Mouse (Mus musculus) ES-Bruce4 (cell line): ENCODE results near the gene Tbk1. TPM values are rescaled to one million over a fixed set of nuclear protein-coding genes. Genes with fewer than 3 reads are reported as not detected.

Experiments used
- H3K27ac ChIP-seq: 2 replicates; pipeline ENCODE4 v1.5.1; 2012; ENCODE audit warnings: low read length, inconsistent platforms; ENCODE audit not compliant: insufficient read depth
- H3K27me3 ChIP-seq: 2 replicates; pipeline ENCODE4 v1.6.1; 2012; ENCODE audit warnings: mild to moderate bottlenecking, low read length, inconsistent platforms; ENCODE audit not compliant: control insufficient read depth, poor library complexity, insufficient read depth, severe bottlenecking
- H3K36me3 ChIP-seq: 2 replicates; pipeline ENCODE4 v1.6.1; 2012; ENCODE audit warnings: inconsistent platforms, mild to moderate bottlenecking, low read length, moderate library complexity; ENCODE audit not compliant: control insufficient read depth, poor library complexity, insufficient read depth, severe bottlenecking
- H3K4me1 ChIP-seq: one replicate; pipeline ENCODE4 v1.8.1; 2011; ENCODE audit warnings: low read length; ENCODE audit not compliant: control insufficient read depth, insufficient read depth
- H3K4me3 ChIP-seq: 2 replicates; pipeline ENCODE4 v1.5.1; 2011; ENCODE audit warnings: low read depth, mild to moderate bottlenecking, low read length
- H3K9ac ChIP-seq: 2 replicates; pipeline ENCODE4 v1.6.1; 2012; ENCODE audit warnings: low read depth, mild to moderate bottlenecking, inconsistent platforms; ENCODE audit not compliant: poor library complexity, severe bottlenecking
- H3K9me3 ChIP-seq: replicated peaks from 2 replicates; pipeline ENCODE4 v1.6.1; 2012; ENCODE audit warnings: mild to moderate bottlenecking, low read length, inconsistent platforms; ENCODE audit not compliant: control insufficient read depth, poor library complexity, insufficient read depth, severe bottlenecking
- CTCF ChIP-seq: IDR thresholded peaks from one replicate; pipeline ENCODE4 v1.8.1; 2011; ENCODE audit warnings: low read depth, low read length
- EP300 ChIP-seq: IDR thresholded peaks from 2 replicates; pipeline ENCODE4 v1.6.1; 2011; ENCODE audit warnings: low read depth, low read length; ENCODE audit not compliant: insufficient read depth
- POLR2A ChIP-seq: IDR thresholded peaks from one replicate; pipeline ENCODE4 v1.8.1; 2011; ENCODE audit warnings: low read length; ENCODE audit not compliant: insufficient read depth
- polyA plus RNA-seq: library from polyadenylated mRNA; stranded (reverse); fragments of >200 nt; gene quantifications from 2 replicates; pipeline ENCODE4 v1.2.4, GENCODE M21; 2011; ENCODE audit warnings: low read depth; ENCODE audit not compliant: missing spikeins, insufficient read depth, insufficient read length

The Tbk1 gene
- polyA plus RNA-seq, 1 experiment, result 51.4 TPM

- H3K4me3 ChIP-seq, result no peak overlapping the region
- H3K27me3 ChIP-seq, result no peaks in the 10 kb centered on the region
- H3K9me3 ChIP-seq, result peaks cover 4% of the 10 kb centered on the region; the same call in 1 of the 2 replicates
- TF ChIP-seq EP300 (no peak), CTCF (no peak), POLR2A (no peak)
- H3K4me1 ChIP-seq, result no peaks in the 10 kb centered on the region
- peaks cover 87% of the 10 kb centered on the region for H3K36me3 ChIP-seq
- H3K27ac ChIP-seq, result no peak overlapping the region
- no peak overlapping the region for H3K9ac ChIP-seq
Measured at GRCm38 (mm10) chr10:121613570-121613969, 27.0 kb upstream of the Tbk1 start.

DNA sequence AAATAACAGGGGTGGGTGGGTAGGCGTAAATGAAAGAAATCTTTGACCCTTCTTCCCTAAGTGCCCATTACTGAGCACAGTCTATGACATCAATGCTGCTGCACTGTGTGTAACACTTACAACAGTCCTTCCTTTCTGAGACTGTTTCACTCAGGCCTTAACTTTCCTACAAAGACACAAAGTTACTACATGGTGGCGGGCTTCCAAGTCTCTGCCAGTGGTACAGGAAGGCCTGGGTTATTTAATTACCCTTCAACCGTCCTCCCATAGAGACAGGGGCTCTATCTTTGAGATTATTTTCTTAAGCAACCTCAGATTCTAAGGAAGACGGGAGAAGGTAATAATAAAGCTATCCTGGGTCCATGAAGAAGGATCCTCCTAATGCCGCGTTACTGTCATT is 25.9 kb upstream of the Tbk1 start:
- H3K9me3 ChIP-seq, result peaks cover 4% of the 10 kb centered on the region; the same call in 1 of the 2 replicates
- H3K27ac ChIP-seq, result no peak overlapping the region
- H3K9ac ChIP-seq, result no peak overlapping the region
- H3K4me1 ChIP-seq, result no peaks in the 10 kb centered on the region
- no peak for TF ChIP-seq POLR2A
- TF ChIP-seq CTCF, result no peak
- no peak for TF ChIP-seq EP300
- peaks cover 86% of the 10 kb centered on the region for H3K36me3 ChIP-seq
- no peaks in the 10 kb centered on the region for H3K27me3 ChIP-seq
- no peak overlapping the region for H3K4me3 ChIP-seq

DNA sequence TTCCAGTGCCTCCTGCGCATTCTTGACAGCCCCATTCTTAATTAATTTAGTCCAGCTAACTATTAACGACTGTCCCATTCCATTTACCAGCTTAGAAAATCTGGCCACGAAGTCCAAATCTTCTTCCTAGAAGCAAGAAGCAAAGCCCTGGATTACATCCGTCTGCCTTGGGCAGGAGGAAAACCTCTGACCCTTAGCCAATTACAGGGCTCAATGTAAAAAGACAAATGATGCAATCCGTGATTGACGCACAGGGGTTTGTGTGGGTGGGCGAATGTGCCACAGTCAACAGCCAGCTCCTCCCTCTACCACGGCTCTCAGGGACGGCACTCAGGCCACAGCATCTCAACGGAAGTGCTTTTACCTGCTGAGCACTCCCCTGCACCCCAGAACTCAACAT is 25.0 kb upstream of the Tbk1 start:
- H3K27ac ChIP-seq, result no peak overlapping the region
- no peak overlapping the region for H3K4me3 ChIP-seq
- no peaks in the 10 kb centered on the region for H3K4me1 ChIP-seq
- H3K27me3 ChIP-seq, result no peaks in the 10 kb centered on the region
- TF ChIP-seq CTCF, result no peak
- TF ChIP-seq POLR2A, result no peak
- no peak for TF ChIP-seq EP300
- no peak overlapping the region for H3K9ac ChIP-seq
- peaks cover 86% of the 10 kb centered on the region for H3K36me3 ChIP-seq
- H3K9me3 ChIP-seq, result peaks cover 4% of the 10 kb centered on the region; the same call in 1 of the 2 replicates

DNA sequence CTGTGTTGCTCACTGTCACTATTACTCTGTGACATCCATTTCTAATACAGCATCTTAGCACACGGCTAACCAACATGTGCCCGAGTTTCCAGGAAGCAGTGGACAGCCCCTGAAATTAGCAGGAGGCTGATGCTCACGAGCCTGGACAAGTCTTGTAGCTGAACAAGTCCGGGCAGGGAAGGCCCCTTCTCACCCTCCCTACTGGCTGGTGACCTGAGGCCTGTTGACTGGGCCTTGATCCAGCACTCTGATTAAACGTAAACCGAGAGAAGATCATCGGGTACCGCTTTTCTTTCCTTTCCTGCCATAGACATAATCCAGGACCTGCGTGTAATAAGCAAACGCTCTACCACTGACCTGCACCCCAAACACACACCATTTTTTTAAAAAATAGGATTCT is 21.6 kb upstream of the Tbk1 start:
- peak overlapping the region; percentile 60; the same call in 1 of the 2 replicates for H3K27ac ChIP-seq
- no peaks in the 10 kb centered on the region for H3K27me3 ChIP-seq
- H3K4me3 ChIP-seq, result no peak overlapping the region
- H3K9ac ChIP-seq, result no peak overlapping the region
- H3K9me3 ChIP-seq, result peaks cover 4% of the 10 kb centered on the region; the same call in 1 of the 2 replicates
- TF ChIP-seq POLR2A, result no peak
- peaks cover 81% of the 10 kb centered on the region for H3K36me3 ChIP-seq
- no peaks in the 10 kb centered on the region for H3K4me1 ChIP-seq

GRCm38 (mm10) chr10:121604632-121605344 is 18.2 kb upstream of the Tbk1 start:
- Histone ChIP-seq H3K9ac (no peak overlapping the region), H3K4me3 (no peak overlapping the region), H3K27ac (no peak overlapping the region), H3K36me3 (peaks cover 70% of the 10 kb centered on the region), H3K4me1 (no peaks in the 10 kb centered on the region), H3K27me3 (no peaks in the 10 kb centered on the region), H3K9me3 (peaks cover 4% of the 10 kb centered on the region; the same call in 1 of the 2 replicates)
- TF ChIP-seq CTCF (peak; percentile 43), POLR2A (no peak), EP300 (no peak)

GRCm38 (mm10) chr10:121603556-121603955 is 17.0 kb upstream of the Tbk1 start:
- Histone ChIP-seq H3K36me3 (peaks cover 72% of the 10 kb centered on the region), H3K9ac (no peak overlapping the region)

More at GRCm38 (mm10) chr10:121603556-121603955, 17.0 kb upstream of the Tbk1 start:
- Histone ChIP-seq H3K4me3 (no peak overlapping the region), H3K27me3 (no peaks in the 10 kb centered on the region), H3K9me3 (no peaks in the 10 kb centered on the region), H3K27ac (no peak overlapping the region), H3K4me1 (no peaks in the 10 kb centered on the region)
- TF ChIP-seq CTCF (no peak), POLR2A (no peak), EP300 (no peak)
